Mouse (Mus musculus) MEL (cell line): Measurements from ENCODE around the gene Kcnip1. TPM values are rescaled to one million over a fixed set of nuclear protein-coding genes. Genes with fewer than 3 reads are reported as not detected.

Experiments
- DNase-seq: peaks from one replicate; pipeline ENCODE4 v3.0.0; 2011; ENCODE audit warnings: low read depth, low spot score
- H3K27ac ChIP-seq: 2 replicates; pipeline ENCODE4 v1.5.1; 2012; ENCODE audit warnings: low read depth, mild to moderate bottlenecking, control low read depth, low read length, moderate library complexity; ENCODE audit not compliant: control insufficient read depth
- H3K27me3 ChIP-seq, 2 experiments: fragments of 150-350 bp in 1 of 2; sonication (generic) in 1 of 2; 2 replicates each; pipeline ENCODE4 v1.6.1; 2012; ENCODE audit warnings: low read length in 2 of 2, mild to moderate bottlenecking in 2 of 2, improper control_type of control experiment in 1 of 2, moderate library complexity in 1 of 2; ENCODE audit not compliant: insufficient read depth in 2 of 2, control insufficient read depth in 1 of 2
- H3K36me3 ChIP-seq, 2 experiments: 2 replicates each; pipeline ENCODE4 v1.6.1; 2012 to 2014; ENCODE audit warnings: low read length in 2 of 2, improper control_type of control experiment in 1 of 2, inconsistent platforms in 1 of 2, mild to moderate bottlenecking in 1 of 2; ENCODE audit not compliant: insufficient read depth in 2 of 2, control insufficient read depth in 1 of 2
- H3K4me1 ChIP-seq, 2 experiments: fragments of 150-350 bp in 1 of 2; sonication (generic) in 1 of 2; 2 replicates each; pipeline ENCODE4 v1.6.1; 2012; ENCODE audit warnings: low read length in 2 of 2, improper control_type of control experiment in 1 of 2, mild to moderate bottlenecking in 1 of 2; ENCODE audit not compliant: insufficient read depth in 2 of 2, control insufficient read depth in 1 of 2
- H3K4me3 ChIP-seq, 2 experiments: fragments of 150-350 bp in 1 of 2; sonication (generic) in 1 of 2; 2 replicates each; pipeline ENCODE4 v1.5.1; 2012; ENCODE audit warnings: low read depth in 2 of 2, low read length in 2 of 2, mild to moderate bottlenecking in 2 of 2, moderate library complexity in 2 of 2, control low read depth in 1 of 2, improper control_type of control experiment in 1 of 2; ENCODE audit not compliant: control insufficient read depth in 1 of 2, insufficient read depth in 1 of 2
- H3K79me2 ChIP-seq: 2 replicates; pipeline ENCODE4 v1.6.1; 2012; ENCODE audit warnings: mild to moderate bottlenecking, low read length, moderate library complexity; ENCODE audit not compliant: control insufficient read depth, poor library complexity, insufficient read depth
- H3K9ac ChIP-seq: 2 replicates; pipeline ENCODE4 v1.6.1; 2012; ENCODE audit warnings: low read depth, mild to moderate bottlenecking, control low read depth, low read length, moderate library complexity; ENCODE audit not compliant: control insufficient read depth, poor library complexity, severe bottlenecking
- H3K9me3 ChIP-seq: fragments of 150-350 bp; sonication (generic); replicated peaks from 2 replicates; pipeline ENCODE4 v1.6.1; 2012; ENCODE audit warnings: mild to moderate bottlenecking, low read length, improper control_type of control experiment, moderate library complexity; ENCODE audit not compliant: insufficient read depth
- CHD1 ChIP-seq: IDR thresholded peaks from 2 replicates; pipeline ENCODE4 v1.6.1; 2012; ENCODE audit warnings: low read depth, mild to moderate bottlenecking, inconsistent platforms, low read length, improper control_type of control experiment
- CTCF ChIP-seq, 3 experiments: IDR thresholded peaks in 2 of 3; conservative IDR thresholded peaks in 1 of 3; 2 replicates each; pipeline ENCODE4 v1.5.1; 2011 to 2012; ENCODE audit warnings: low read length in 3 of 3, low read depth in 2 of 3, mild to moderate bottlenecking in 2 of 3, improper control_type of control experiment in 1 of 3, inconsistent platforms in 1 of 3, mixed read lengths in 1 of 3, moderate library complexity in 1 of 3; ENCODE audit not compliant: control insufficient read depth in 1 of 3, insufficient read depth in 1 of 3, poor library complexity in 1 of 3, severe bottlenecking in 1 of 3
- ELF1 ChIP-seq: IDR thresholded peaks from 2 replicates; pipeline ENCODE4 v1.6.1; 2014; ENCODE audit warnings: low read depth, mild to moderate bottlenecking, inconsistent platforms, low read length, improper control_type of control experiment, moderate library complexity
- EP300 ChIP-seq, 2 experiments: IDR thresholded peaks; 2 replicates each; pipeline ENCODE4 v1.6.1; 2011; ENCODE audit warnings: improper control_type of control experiment in 2 of 2, low read length in 2 of 2, low read depth in 1 of 2, mild to moderate bottlenecking in 1 of 2
- ETS1 ChIP-seq: IDR thresholded peaks from 2 replicates; pipeline ENCODE4 v1.6.1; 2012; ENCODE audit warnings: low read depth, mild to moderate bottlenecking, inconsistent platforms, low read length, improper control_type of control experiment, moderate library complexity
- GABPA ChIP-seq: IDR thresholded peaks from 2 replicates; pipeline ENCODE4 v1.6.1; 2012; ENCODE audit warnings: low read depth, mild to moderate bottlenecking, inconsistent platforms, low read length, improper control_type of control experiment, moderate library complexity
- GATA1 ChIP-seq: IDR thresholded peaks from 2 replicates; pipeline ENCODE4 v1.6.1; 2011; ENCODE audit warnings: low read depth, low read length, improper control_type of control experiment
- KAT2A ChIP-seq: conservative IDR thresholded peaks from 2 replicates; pipeline ENCODE4 v1.6.1; 2012; ENCODE audit warnings: low read depth, low read length, improper control_type of control experiment, inconsistent platforms
- MAZ ChIP-seq: IDR thresholded peaks from 2 replicates; pipeline ENCODE4 v1.6.1; 2012; ENCODE audit warnings: low read depth, mild to moderate bottlenecking, inconsistent platforms, low read length, improper control_type of control experiment
- MEF2A ChIP-seq: IDR thresholded peaks from 2 replicates; pipeline ENCODE4 v1.6.1; 2014; ENCODE audit warnings: low read depth, mild to moderate bottlenecking, inconsistent platforms, low read length, improper control_type of control experiment; ENCODE audit not compliant: poor library complexity, insufficient replicate concordance, severe bottlenecking; ENCODE audit errors: extremely low read depth
- MYC ChIP-seq: IDR thresholded peaks from 2 replicates; pipeline ENCODE4 v1.6.1; 2011; ENCODE audit warnings: low read depth, mild to moderate bottlenecking, low read length, improper control_type of control experiment, moderate library complexity
- NELFE ChIP-seq: IDR thresholded peaks from 2 replicates; pipeline ENCODE4 v1.6.1; 2011; ENCODE audit warnings: low read depth, low read length, improper control_type of control experiment
- NRF1 ChIP-seq: IDR thresholded peaks from 2 replicates; pipeline ENCODE4 v1.6.1; 2014; ENCODE audit warnings: low read depth, mild to moderate bottlenecking, inconsistent platforms, low read length, improper control_type of control experiment, moderate library complexity; ENCODE audit not compliant: poor library complexity, insufficient read depth, severe bottlenecking
- POLR2A ChIP-seq, 2 experiments: IDR thresholded peaks; 2 replicates each; pipeline ENCODE4 v1.6.1; 2011 to 2012; ENCODE audit warnings: low read length in 2 of 2, mild to moderate bottlenecking in 2 of 2, control low read depth in 1 of 2, improper control_type of control experiment in 1 of 2, low read depth in 1 of 2, moderate library complexity in 1 of 2; ENCODE audit not compliant: control insufficient read depth in 1 of 2, insufficient read depth in 1 of 2, poor library complexity in 1 of 2
- POLR2AphosphoS2 ChIP-seq: IDR thresholded peaks from 2 replicates; pipeline ENCODE4 v1.6.1; 2011; ENCODE audit warnings: low read length, improper control_type of control experiment
- POLR2AphosphoS5 ChIP-seq: IDR thresholded peaks from 2 replicates; pipeline ENCODE4 v1.6.1; 2012; ENCODE audit warnings: low read depth, borderline replicate concordance, mild to moderate bottlenecking, inconsistent platforms, low read length, moderate library complexity, mixed read lengths
- SIN3A ChIP-seq: IDR thresholded peaks from 2 replicates; pipeline ENCODE4 v1.6.1; 2012; ENCODE audit warnings: low read length, improper control_type of control experiment, inconsistent platforms
- SMC3 ChIP-seq: IDR thresholded peaks from 2 replicates; pipeline ENCODE4 v1.6.1; 2011; ENCODE audit warnings: low read depth, low read length, improper control_type of control experiment
- TAL1 ChIP-seq: IDR thresholded peaks from 2 replicates; pipeline ENCODE4 v1.6.1; 2012; ENCODE audit warnings: mild to moderate bottlenecking, inconsistent platforms, low read length, moderate library complexity, mixed read lengths
- TBP ChIP-seq: IDR thresholded peaks from 2 replicates; pipeline ENCODE4 v1.8.0; 2011; ENCODE audit warnings: low read depth, low read length, improper control_type of control experiment
- USF1 ChIP-seq: IDR thresholded peaks from 2 replicates; pipeline ENCODE4 v1.6.1; 2014; ENCODE audit warnings: low read depth, mild to moderate bottlenecking, inconsistent platforms, low read length, improper control_type of control experiment, moderate library complexity
- USF2 ChIP-seq, 2 experiments: IDR thresholded peaks; 2 replicates each; pipeline ENCODE4 v1.6.1; 2011 to 2012; ENCODE audit warnings: improper control_type of control experiment in 2 of 2, low read length in 2 of 2, borderline replicate concordance in 1 of 2, inconsistent platforms in 1 of 2, low read depth in 1 of 2, mild to moderate bottlenecking in 1 of 2; ENCODE audit not compliant: insufficient read depth in 1 of 2
- ZKSCAN1 ChIP-seq: IDR thresholded peaks from 2 replicates; pipeline ENCODE4 v1.6.1; 2012; ENCODE audit warnings: low read depth, mild to moderate bottlenecking, inconsistent platforms, low read length, improper control_type of control experiment, moderate library complexity
- polyA plus RNA-seq, 2 experiments: library from polyadenylated mRNA; stranded (reverse) in 1 of 2; unstranded in 1 of 2; fragments of >175 nt in 1 of 2; fragments of >200 nt in 1 of 2; gene quantifications; 2 replicates each; pipeline versions ENCODE4 v1.2.1 to v1.2.4; 2012; ENCODE audit warnings: low replicate concordance in 2 of 2, low read depth in 1 of 2; ENCODE audit not compliant: insufficient read length in 2 of 2, insufficient read depth in 1 of 2, missing spikeins in 1 of 2
- total RNA-seq: library from RNA; depleted of rRNA; stranded (reverse); fragments of 300-350 nt; gene quantifications from 2 replicates; pipeline ENCODE4 v1.2.3, GENCODE M21; 2012

Kcnip1 gene
- total and polyA plus RNA-seq, 3 experiments: 0.04 to 0.06 TPM; not detected in 1

GRCm38 (mm10) chr11:33803093-33803492 is 189.9 kb downstream of the Kcnip1 start:
- H3K27me3 ChIP-seq: peaks cover 13 to 27% of the 10 kb centered on the region in 2 experiments

GRCm38 (mm10) chr11:33800436-33801088 is 192.4 kb downstream of the Kcnip1 start:
- Histone ChIP-seq H3K9me3 (no peaks in the 10 kb centered on the region), H3K79me2 (no peaks in the 10 kb centered on the region), H3K4me1 (no peaks in the 10 kb centered on the region), H3K36me3 (no peaks in the 10 kb centered on the region), H3K9ac (no peak overlapping the region), H3K27me3 (peaks cover 9 to 15% of the 10 kb centered on the region in 2 experiments), H3K4me3 (no peak overlapping the region), H3K27ac (no peak overlapping the region)
- no peak for TF ChIP-seq POLR2AphosphoS2
- no peak for TF ChIP-seq USF2 (IDR thresholded peaks at IDR 0.05; ENCODE audit: borderline replicate concordance in 1 of 2, insufficient read depth in 1 of 2, low read depth in 1 of 2, low read length in 2 of 2)
- TF ChIP-seq ETS1: no peak
- TF ChIP-seq CTCF (IDR thresholded peaks at IDR 0.05 in 2 of 3, conservative IDR thresholded peaks at IDR 0.05 in 1 of 3; ENCODE audit: control insufficient read depth in 1 of 3, insufficient read depth in 1 of 3, low read depth in 2 of 3, low read length in 3 of 3, poor library complexity in 1 of 3, severe bottlenecking in 1 of 3): no peak
- TF ChIP-seq EP300 (IDR thresholded peaks at IDR 0.05; ENCODE audit: low read depth in 1 of 2, low read length in 2 of 2): no peak
- TF ChIP-seq GABPA: no peak
- no peak for TF ChIP-seq MAZ
- TF ChIP-seq ZKSCAN1: no peak
- TF ChIP-seq SMC3: no peak
- TF ChIP-seq MYC: no peak
- no peak for TF ChIP-seq KAT2A
- TF ChIP-seq GATA1: no peak
- TF ChIP-seq NELFE: no peak
- no peak for DNase-seq

More at GRCm38 (mm10) chr11:33803093-33803492, 189.9 kb downstream of the Kcnip1 start:
- H3K27ac ChIP-seq: no peak overlapping the region
- H3K9me3 ChIP-seq: no peaks in the 10 kb centered on the region
- H3K36me3 ChIP-seq: no peaks in the 10 kb centered on the region
- H3K79me2 ChIP-seq: no peaks in the 10 kb centered on the region
- no peaks in the 10 kb centered on the region for H3K4me1 ChIP-seq
- no peak overlapping the region for H3K4me3 ChIP-seq
- DNase-seq: no peak
- TF ChIP-seq ELF1: no peak
- TF ChIP-seq POLR2AphosphoS5: no peak
- no peak for TF ChIP-seq NRF1
- TF ChIP-seq USF1: no peak
- TF ChIP-seq MEF2A: no peak
- TF ChIP-seq TAL1: no peak
- no peak for TF ChIP-seq SIN3A
- no peak for TF ChIP-seq POLR2A (IDR thresholded peaks at IDR 0.05; ENCODE audit: control insufficient read depth in 1 of 2, insufficient read depth in 1 of 2, low read depth in 1 of 2, low read length in 2 of 2, poor library complexity in 1 of 2)
- TF ChIP-seq MAZ: no peak
- TF ChIP-seq SMC3: no peak
- TF ChIP-seq TBP: no peak
- TF ChIP-seq CHD1: no peak
- H3K9ac ChIP-seq: no peak overlapping the region
